Mouse (Mus musculus): ENCODE results near the gene Dnm2.

Dnm2 gene

DNA sequence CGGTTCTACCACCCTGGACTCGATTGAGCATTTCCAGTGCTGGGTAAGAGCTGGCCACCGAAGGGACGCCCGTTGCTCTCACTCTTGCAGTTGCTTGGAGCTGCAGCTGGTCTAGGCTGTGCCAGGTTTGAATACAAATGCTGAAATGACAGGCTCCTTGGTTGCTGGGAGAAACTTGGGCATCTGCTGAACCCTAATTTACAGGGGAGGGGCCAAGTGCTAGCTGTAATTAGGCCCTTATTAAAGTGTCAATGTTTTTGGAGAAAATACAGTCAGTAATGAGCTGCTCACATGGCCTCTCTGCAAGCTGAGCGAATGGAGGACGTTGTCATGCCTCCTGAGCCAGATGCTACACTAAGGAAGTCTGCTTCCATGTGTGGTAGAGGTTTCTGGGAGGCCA lies 6.0 kb downstream of the Dnm2 start:
- no peak for DNase-seq (ENCODE audit: low read depth)

DNA sequence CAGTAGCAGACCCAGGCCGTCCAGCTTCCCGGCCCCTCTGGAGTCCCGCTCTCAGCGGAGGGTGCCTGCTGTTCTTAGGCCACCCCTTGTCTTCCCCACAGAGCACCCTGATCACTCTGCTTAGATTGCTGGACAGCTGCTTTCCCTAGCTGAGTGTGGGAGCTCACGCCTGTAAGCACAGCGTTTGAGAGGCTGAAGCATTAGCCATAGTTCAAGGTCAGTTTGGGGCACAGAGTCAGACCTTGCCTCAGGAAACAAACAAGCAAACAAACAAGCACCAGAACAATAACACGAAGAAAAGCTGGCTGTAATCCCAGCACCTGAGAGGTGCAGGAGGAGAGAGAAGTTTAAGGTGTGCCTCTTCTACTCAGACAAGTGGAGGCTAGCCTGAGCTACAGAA lies 7.4 kb downstream of the Dnm2 start:
- DNase-seq (ENCODE audit: low read depth), result no peak

DNA sequence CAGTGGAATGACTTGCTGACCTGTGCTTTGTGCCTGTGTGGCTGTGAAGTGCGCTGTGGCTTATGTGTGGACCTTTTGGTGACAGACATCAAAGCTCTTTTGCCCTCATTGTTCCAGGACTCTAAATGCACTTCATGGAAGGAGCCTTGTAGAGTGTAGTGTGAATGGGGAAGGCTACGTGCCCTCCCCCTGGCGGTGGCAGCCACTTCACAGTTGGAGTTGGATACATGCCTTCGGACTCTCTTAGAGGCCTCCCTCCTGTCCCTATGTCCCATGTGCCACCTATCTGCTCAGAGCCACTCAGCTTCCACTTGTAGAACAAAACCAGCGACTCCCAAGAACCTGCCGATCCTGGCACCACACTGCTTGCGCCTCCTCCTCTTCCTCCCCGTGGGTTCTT lies 9.1 kb downstream of the Dnm2 start:
- no peak for DNase-seq (ENCODE audit: low read depth)

DNA sequence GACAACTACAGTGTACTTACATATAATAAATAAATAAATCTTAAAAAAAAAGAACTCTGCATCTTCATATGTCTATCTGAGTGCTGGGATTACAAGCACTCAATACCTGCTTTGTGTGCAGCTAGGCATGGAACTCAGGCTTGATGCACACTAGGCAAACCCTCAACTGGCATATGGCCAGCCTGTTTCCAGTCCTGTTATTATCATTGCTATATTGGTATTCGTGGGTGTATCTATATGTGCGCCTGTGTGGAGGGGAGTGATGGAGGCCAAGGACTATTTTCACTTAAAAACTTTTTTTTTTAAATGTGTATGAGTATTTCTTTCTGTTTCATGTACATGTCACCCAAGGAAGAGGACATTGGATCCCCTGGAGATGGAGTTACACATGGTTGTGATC lies 9.7 kb downstream of the Dnm2 start:
- DNase-seq (ENCODE audit: low read depth), result no peak

DNA sequence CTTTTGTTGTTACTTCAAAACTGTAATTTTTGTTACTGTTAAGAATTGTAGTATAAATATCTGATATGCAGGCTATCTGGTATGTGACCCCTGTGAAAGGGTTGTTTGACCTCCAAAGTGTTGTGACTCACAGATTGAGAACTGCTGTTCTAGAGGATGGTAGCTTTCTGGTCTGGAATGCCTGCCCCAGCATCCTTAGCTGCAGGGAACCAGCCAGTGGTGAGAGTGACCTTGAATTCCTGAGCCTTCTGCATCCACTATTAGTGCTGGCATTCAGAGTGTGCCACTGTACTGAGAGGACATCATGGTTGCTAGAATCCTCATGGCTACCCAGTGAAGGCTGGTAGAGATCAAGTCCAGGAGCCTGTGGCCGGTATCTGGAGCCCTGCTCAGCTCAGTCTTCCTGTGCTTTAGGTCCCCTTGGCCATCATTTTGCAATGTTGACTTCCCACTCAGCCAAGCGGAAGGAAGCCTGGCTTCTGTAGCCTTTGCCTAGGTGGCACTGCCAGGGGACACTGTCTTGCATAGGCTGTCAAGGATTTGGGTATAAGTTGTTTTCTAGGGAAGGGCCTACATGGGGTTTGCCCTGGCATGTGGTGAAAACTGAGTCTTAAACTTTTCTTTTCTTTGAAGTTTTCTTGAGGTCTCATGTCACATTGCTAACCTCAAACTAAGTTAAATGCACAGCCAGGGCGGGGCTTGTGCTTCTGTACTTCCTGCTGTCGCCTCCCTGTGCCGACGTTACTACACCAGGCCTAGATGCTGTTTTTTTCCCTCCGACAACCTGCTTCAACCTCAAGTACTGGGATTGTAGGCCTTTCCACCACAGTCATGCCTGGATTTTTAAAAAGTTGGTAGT lies 11.3 kb downstream of the Dnm2 start:
- DNase-seq (ENCODE audit: low read depth), result peak; percentile 84

DNA sequence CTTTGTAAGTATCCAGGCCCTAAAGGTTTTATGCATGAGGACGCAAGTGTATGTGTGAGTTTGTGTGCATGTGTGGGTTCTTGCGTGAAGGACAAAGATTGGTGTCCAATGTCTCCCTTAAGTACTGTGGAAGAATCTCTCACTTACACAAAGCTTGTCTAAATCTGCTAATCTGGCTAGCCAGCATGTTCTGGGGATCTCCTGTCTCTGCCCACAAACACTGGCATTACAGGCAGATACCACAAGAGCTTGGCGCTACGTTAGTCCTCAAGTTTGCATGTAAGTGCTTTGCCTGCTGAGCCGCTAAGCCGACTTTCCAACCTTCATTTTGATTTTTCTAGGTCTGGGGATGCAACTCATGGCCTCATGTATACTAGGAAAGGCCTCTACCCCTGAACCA lies 12.9 kb downstream of the Dnm2 start:
- DNase-seq (ENCODE audit: low read depth), result peak; percentile 49

DNA sequence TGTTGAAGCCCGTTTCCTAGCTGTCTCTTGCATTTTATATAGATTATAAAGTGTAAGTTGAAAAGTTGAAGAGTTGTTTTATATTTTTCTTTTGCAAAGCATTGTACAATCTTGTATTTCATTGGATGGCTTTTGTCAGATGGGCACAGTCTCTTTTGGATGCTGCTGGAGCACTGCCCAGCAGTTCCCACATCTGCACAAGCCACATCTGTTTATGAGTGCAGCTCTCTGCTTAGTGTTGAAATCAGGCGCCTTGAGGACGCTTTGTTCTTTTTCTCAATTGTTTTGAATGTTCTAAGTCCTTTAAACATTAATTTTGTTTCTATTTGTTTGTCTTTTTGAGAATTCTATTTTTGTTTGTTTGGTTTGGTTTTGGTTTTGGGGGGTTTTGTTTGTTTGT lies 13.5 kb downstream of the Dnm2 start:
- DNase-seq (ENCODE audit: low read depth), result no peak

DNA sequence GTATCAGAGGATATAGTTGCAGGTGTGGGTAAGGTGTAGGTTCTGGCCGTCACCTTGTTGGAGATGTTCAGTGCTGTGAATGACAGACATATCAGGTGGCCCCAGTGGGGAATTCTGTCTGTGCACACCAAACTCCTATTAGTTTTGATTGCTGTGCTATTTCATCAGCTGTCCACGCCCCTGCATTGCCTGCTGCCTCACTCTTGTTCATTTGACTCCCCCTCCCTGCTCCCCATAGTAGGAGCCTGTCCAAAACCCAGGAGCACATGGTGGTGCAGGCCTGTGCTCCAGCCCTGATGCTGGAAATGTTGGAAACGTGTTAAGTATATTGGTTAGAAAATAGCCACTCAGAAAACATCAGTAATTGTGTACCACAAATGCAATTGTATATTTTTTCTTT lies 14.7 kb downstream of the Dnm2 start:
- peak; percentile 61 for DNase-seq (ENCODE audit: low read depth)

DNA sequence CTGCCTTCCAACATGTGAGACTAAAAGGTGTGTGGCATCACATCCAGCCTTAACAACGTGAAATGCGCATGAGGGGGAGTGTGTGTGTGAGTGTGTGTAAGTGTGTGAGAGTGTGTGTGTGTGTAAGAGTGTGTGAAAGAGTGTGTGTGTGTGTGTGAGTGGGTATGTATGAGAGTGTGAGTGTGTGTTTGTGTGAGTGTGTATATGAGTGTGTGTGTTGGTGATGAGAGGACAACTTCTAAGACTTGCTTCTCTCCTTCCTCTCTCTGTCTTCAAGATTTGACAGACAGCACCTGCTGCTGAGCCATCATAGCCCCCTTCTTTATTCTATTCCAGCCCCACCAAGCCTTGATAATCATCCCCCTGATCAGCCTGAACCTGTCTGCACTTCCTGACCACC lies 15.2 kb downstream of the Dnm2 start:
- DNase-seq (ENCODE audit: low read depth), result no peak

DNA sequence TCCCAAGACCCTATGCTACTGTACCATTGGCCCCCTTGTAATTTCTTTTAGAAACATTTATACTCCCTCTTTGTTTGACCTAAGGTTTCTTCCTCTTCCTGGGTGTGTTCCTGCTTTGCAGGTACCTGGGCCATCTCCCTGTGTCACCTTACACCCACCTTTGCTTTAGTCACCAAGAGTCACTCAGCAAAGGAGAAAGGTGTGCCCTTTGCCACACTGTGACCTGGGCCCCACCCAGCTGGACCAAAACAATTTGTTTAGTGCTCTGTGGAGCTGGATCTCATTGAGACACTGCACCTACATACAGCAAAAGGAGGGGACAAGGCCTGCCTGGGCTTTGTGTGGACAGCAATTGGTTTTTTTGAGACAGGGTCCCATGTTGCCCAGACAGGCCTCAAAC lies 15.7 kb downstream of the Dnm2 start:
- DNase-seq (ENCODE audit: low read depth), result no peak

DNA sequence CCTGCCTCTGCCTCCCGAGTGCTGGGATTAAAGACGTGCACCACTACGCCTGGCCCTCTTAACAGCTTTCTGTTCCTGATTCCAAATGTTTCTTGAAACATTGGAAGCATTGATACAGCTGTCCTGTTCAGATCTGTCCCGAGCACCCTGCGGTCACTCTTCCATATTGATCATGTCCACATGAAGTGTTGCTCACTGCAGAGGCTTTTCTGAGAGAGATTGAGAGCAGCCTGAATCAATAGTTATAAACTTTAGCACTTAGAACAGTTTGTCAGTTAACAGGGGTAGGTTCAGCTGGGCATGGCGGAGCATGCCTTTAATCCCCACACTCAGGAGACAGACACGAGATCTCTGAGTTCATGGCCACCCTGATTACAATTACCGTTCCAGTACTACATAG lies 19.1 kb downstream of the Dnm2 start:
- no peak for DNase-seq (ENCODE audit: low read depth)

DNA sequence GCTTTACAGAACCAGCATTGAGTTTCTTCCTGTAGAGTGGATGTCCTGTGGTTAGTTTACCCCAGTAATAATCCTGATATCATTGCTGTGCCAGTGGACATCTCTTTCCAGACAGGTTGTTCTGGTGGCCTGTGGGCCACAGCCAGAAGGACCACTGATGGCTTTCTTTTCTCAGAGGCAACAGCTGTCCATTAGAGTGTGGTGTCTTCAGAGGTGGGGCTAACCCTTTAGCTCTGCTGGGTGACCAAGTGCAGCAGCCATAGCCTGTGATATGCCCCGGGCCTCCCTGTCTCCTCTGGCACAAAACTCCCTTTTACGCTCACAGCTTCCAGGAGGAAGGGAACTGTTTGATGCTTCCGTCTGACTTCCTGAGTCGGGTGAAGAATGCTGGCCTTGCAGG lies 19.9 kb downstream of the Dnm2 start:
- DNase-seq (ENCODE audit: low read depth), result peak; percentile 29

DNA sequence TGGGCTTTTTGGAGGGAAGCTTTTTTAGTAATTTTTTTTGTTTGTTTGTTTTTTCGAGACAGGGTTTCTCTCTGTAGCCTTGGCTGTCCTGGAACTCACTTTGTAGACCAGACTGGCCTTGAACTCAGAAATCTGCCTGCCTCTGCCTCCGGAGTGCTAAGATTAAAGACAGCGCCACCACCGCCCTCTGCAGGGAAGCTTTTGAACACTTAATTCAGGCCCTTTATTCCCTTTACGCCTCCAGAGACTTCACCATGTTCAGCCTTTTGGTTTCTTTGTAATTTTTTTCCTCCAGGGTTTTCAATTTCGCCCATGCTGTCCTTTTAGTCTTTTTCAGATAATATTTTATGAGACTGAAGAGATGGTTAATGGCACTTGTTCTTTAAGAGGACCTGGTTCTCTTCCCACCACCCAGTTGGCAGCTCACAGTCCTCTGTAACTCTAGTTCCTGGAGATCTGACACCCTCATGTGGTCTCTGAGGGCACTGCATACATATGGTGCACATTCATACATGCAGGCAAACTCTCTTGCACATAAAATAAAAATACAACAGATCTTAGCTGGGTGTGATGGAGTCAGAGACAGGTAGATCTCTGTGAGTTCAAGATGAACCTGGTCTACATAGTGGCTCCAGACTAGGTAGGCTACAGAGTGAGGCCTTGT lies 20.5 kb downstream of the Dnm2 start:
- DNase-seq (ENCODE audit: low read depth), result peak; percentile 34

DNA sequence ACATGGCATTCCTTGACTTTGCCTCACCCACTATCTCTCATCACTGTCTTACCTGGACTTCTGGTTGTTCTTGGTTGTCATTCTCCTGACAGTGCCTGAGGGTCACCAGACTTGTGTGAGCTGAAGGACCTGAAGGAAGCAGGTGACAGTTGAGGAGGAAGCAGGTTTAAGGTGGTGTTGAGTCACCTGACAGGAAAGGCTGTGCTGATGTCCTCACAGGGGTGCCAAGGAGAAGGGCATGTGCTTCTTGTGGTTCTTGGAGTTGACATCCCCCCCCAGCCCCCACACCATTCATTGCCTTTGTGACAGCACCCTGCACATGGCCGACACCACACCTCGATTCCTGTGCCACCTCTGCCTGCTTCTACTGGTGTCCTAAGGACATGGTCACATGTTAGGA lies 23.1 kb downstream of the Dnm2 start:
- DNase-seq (ENCODE audit: low read depth), result peak; percentile 49

DNA sequence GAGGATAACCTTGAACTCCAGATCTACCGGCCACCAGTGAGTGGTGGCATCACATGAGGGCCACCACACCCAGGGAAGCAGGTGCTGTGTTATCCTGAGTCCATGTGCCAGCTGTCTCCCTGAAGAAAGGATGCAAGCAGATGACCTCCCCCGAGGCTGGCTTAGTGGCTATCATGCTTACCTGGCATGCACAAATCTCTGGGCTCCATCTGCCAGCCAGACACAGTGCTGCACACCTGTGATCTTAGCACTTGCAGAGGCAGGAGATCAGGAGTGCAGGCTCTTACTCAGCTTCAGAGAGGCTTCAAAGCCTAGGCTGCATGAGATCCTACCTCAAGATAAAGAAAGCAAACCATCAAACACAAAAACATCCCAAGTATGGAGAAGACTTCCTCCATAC lies 25.0 kb downstream of the Dnm2 start:
- DNase-seq (ENCODE audit: low read depth), result no peak

DNA sequence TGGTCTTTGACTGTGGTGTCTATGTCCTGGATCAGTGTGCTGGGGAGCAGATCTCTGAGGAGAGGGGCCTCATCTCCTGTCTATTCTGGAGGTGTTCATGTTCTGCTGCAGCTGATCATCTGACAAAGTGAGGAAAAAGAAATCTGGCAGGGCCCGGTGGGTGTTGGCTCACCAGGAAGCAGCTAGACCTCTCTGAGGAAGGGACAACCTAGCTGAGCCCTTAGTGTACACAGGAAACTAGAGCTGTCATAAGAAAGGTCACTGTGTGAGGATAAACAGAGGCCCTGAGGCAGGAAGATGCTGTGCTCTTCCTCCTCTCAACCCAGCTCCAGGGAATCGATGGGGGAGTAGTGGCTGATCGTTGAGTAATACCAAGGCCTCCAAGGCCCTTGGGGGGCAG lies 25.6 kb downstream of the Dnm2 start:
- DNase-seq (ENCODE audit: low read depth), result no peak

DNA sequence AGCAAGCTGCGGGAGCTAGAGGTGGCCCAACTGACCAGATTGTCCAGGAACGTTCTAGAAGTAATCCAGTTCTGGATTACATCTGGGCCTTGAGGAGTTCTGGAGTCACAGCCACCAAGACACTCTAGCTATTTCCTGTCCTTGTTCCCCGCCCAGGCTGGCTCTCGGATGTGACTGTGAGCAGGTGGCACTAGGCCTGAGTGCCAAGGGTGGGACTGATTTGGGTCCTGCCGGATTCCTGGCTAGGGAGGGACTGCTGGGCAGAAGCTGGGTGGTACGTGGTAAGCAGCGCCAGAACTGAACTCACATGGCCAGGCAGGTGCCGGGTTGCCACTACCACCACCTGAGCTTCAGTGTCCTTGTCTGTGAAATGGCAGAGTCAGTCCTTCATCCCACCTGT lies 26.7 kb downstream of the Dnm2 start:
- peak; percentile 29 for DNase-seq (ENCODE audit: low read depth)

DNA sequence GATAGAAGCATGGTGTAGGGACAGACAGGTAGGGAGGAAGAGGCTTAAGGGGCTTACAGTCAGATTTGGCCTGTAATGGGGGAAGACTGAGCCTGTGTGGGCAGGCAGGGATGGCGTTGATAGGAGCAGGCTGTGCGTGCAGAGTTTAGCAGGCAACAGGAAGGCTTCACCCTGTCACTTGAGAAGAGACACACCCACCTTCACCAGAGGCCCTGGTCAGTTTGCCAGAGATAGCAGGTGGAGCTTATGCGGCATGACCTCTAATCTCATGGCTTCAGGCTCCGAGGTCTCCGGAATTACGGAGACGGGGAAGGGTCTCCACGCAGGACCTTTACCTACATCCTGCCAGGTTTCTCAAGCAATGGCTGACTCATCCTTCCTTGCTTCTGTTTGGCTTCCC lies 27.2 kb downstream of the Dnm2 start:
- DNase-seq (ENCODE audit: low read depth), result peak; percentile 85

DNA sequence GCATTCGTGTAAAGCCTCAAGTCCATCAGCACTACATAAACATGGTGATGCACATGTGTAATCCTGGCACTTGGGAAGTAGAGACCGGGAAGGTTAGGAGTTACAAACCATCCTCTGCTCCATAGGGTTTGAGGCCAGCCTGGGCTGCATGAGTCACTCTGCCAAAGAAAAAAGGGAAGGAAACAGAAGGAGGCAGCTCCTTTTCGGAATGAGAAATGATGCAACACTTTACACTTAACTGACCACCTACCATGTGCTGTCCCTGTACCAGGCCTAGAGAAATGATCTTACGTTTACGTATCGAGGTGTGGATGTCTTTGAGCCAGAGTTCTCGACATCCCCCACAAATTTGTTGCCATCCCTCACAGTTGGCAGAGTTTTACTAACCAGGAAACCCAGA lies 28.3 kb downstream of the Dnm2 start:
- peak; percentile 90 for DNase-seq (ENCODE audit: low read depth)

DNA sequence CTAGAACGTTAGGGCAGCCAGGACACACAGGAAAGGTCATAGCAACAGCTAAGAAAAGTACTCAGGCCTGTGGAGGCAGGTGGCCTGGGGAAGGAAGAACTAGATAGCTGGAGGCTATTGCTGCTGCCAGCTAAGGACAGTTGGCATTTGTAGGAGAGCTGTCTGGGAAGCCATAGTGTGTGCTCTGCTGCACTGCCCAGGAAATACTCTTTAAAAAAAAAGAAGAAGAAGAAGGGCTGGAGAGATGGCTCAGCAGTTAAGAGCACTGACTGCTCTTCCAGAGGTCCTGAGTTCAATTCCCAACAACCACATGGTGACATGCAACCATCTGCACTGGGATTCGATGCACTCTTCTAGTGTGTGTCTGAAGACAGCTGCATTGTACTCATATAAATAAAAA lies 28.8 kb downstream of the Dnm2 start:
- no peak for DNase-seq (ENCODE audit: low read depth)

DNA sequence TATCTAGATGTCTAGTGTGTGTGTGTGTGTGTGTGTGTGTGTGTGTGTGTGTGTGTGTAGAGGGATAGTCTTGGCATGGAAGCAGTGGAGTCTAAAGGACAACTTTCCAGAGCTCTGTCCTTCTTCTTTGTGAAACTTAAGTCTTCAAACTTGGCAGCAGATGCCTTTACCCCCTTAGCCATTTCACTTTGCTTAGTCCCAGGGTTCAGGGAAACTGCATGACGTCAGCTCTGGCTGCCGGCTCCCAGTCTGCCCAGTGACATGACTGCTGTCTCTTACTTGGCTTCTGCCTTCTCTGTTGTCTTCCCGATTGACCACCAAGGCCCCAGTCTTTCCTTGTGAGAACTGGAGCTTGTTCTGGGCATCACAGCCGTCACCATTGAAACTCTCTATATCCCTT lies 29.8 kb downstream of the Dnm2 start:
- no peak for DNase-seq (ENCODE audit: low read depth)

DNA sequence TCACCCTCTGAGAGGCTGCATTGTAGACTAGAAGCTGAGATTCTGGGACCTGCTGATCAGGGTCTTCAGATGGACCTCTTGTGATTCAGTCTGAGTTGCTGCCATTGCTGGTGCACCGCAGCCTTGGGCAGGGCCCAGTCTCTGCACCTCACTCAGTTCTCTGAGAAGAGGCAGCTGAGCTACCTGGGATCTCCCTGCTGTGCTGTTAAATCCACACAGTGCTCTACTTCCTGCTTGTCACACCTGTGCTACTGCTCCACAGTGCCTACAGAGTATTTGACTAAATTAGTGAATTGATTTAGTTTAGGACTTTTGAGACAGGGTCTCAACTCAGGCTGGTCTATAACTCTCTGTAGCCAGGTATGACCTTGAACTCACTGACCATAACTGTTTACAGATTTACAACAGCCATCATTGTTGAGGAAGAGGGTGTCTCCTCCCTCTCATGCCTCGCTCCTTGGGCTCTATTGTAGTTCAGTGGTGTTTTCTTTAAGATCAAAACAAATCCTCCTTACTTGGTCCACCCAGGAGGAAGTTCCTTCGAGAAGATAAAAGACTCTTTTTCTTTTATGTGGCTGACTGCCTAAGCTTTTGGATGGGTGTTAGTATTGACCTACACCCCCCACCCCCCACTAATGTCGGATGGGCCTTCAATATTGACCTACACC lies 30.5 kb downstream of the Dnm2 start:
- no peak for DNase-seq (ENCODE audit: low read depth)

DNA sequence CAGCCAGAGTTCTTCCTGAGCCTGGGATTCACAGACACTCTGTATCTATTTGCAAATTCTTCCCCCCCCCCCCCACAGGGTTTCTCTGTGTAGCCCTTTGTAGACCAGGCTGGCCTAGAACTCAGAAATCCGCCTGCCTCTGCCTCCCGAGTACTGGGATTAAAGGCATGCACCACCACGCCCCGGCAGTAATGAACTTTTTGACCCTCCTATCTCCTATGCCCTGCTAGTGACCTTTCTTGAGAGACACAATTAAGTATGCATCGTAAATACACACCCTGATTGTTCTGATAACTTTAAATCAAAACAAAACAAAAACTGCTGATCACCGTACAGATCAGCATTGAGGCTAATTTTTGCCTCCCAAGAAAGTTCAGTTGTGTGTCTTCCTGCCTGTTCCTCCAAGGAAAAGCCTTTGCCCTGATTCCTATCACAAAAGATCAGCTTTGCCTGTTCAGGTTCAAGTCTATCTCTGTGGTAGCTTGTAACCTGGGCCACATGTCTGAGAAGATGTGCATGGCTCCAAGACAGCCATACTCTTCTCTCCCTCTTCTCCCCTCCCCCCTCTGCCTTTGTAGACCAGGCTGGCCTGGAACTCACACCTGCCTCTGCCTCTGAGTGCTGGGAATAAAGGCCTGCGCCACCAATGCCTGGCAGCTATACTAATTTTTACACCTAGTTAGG lies 31.7 kb downstream of the Dnm2 start:
- DNase-seq (ENCODE audit: low read depth), result no peak

All from 416B (cell line).